Mouse (Mus musculus): Measurements from ENCODE around the gene Gabrb1. TPM values are rescaled to one million over a fixed set of nuclear protein-coding genes. Genes with fewer than 3 reads are reported as not detected.

Gene Gabrb1
- polyA plus RNA-seq, 1 experiment from 2014 or later, result 0.93 TPM

- no peak overlapping the region for H3K4me3 ChIP-seq
- ATAC-seq (replicated peaks; ENCODE audit: insufficient number of reproducible peaks, insufficient read depth, low FRiP score, low read depth), result no peak
- no peaks in the 10 kb centered on the region for H3K9me3 ChIP-seq (replicated peaks)
- no peak overlapping the region for H3K9ac ChIP-seq
- no peaks in the 10 kb centered on the region for H3K4me1 ChIP-seq (replicated peaks)
- H3K27ac ChIP-seq, result no peak overlapping the region
- no peaks in the 10 kb centered on the region for H3K27me3 ChIP-seq
- H3K4me2 ChIP-seq, result no peak overlapping the region
- H3K36me3 ChIP-seq, result no peaks in the 10 kb centered on the region
- WGBS, result 80% methylated on average over 4 of the region's 4 CpGs
These were observed 307.0 kb downstream of the Gabrb1 start for GRCm38 (mm10) chr5:71964876-71965432.

- ATAC-seq (replicated peaks; ENCODE audit: insufficient number of reproducible peaks, insufficient read depth, low FRiP score, low read depth), result no peak
- Histone ChIP-seq H3K36me3 (no peaks in the 10 kb centered on the region), H3K27ac (no peak overlapping the region), H3K27me3 (no peaks in the 10 kb centered on the region), H3K9ac (no peak overlapping the region), H3K4me3 (no peak overlapping the region), H3K4me1 (replicated peaks) (no peaks in the 10 kb centered on the region), H3K9me3 (replicated peaks) (no peaks in the 10 kb centered on the region), H3K4me2 (no peak overlapping the region)
- WGBS, result 57% methylated on average over 2 of the region's 2 CpGs
These were observed 307.6 kb downstream of the Gabrb1 start for GRCm38 (mm10) chr5:71965529-71965928.

- ATAC-seq (replicated peaks; ENCODE audit: insufficient number of reproducible peaks, insufficient read depth, low FRiP score, low read depth), result no peak
- Histone ChIP-seq H3K4me1 (replicated peaks) (no peaks in the 10 kb centered on the region), H3K4me2 (no peak overlapping the region), H3K27me3 (no peaks in the 10 kb centered on the region), H3K27ac (no peak overlapping the region), H3K4me3 (no peak overlapping the region), H3K36me3 (no peaks in the 10 kb centered on the region), H3K9me3 (replicated peaks) (no peaks in the 10 kb centered on the region), H3K9ac (no peak overlapping the region)
- 80% methylated on average over 8 of the region's 8 CpGs for WGBS
These were observed 312.4 kb downstream of the Gabrb1 start for GRCm38 (mm10) chr5:71970140-71970800.

- WGBS, result 69% methylated on average over 5 of the region's 5 CpGs
- Histone ChIP-seq H3K4me3 (no peak overlapping the region), H3K36me3 (no peaks in the 10 kb centered on the region), H3K27me3 (no peaks in the 10 kb centered on the region), H3K9ac (no peak overlapping the region), H3K27ac (no peak overlapping the region), H3K9me3 (replicated peaks) (no peaks in the 10 kb centered on the region), H3K4me2 (no peak overlapping the region), H3K4me1 (replicated peaks) (no peaks in the 10 kb centered on the region)
- ATAC-seq (replicated peaks; ENCODE audit: insufficient number of reproducible peaks, insufficient read depth, low FRiP score, low read depth), result no peak
These were observed 314.9 kb downstream of the Gabrb1 start for GRCm38 (mm10) chr5:71972831-71973230.

GRCm38 (mm10) chr5:71976133-71976532 lies 318.2 kb downstream of the Gabrb1 start:
- ATAC-seq (replicated peaks; ENCODE audit: insufficient number of reproducible peaks, insufficient read depth, low FRiP score, low read depth), result no peak
- Histone ChIP-seq H3K9me3 (replicated peaks) (no peaks in the 10 kb centered on the region), H3K36me3 (no peaks in the 10 kb centered on the region), H3K27me3 (no peaks in the 10 kb centered on the region), H3K4me1 (replicated peaks) (no peaks in the 10 kb centered on the region), H3K4me3 (no peak overlapping the region), H3K4me2 (no peak overlapping the region), H3K9ac (no peak overlapping the region), H3K27ac (no peak overlapping the region)
- WGBS, result 82% methylated on average over 4 of the region's 4 CpGs

GRCm38 (mm10) chr5:71976571-71977061 lies 318.7 kb downstream of the Gabrb1 start:
- no peak for ATAC-seq (replicated peaks; ENCODE audit: insufficient number of reproducible peaks, insufficient read depth, low FRiP score, low read depth)
- H3K4me1 ChIP-seq (replicated peaks), result no peaks in the 10 kb centered on the region
- H3K9ac ChIP-seq, result no peak overlapping the region
- H3K27me3 ChIP-seq, result no peaks in the 10 kb centered on the region
- WGBS, result 62% methylated on average over 5 of the region's 5 CpGs
- no peaks in the 10 kb centered on the region for H3K9me3 ChIP-seq (replicated peaks)
- H3K27ac ChIP-seq, result no peak overlapping the region
- no peak overlapping the region for H3K4me2 ChIP-seq
- H3K36me3 ChIP-seq, result no peaks in the 10 kb centered on the region
- H3K4me3 ChIP-seq, result no peak overlapping the region

GRCm38 (mm10) chr5:71986561-71986960 lies 328.6 kb downstream of the Gabrb1 start:
- Histone ChIP-seq H3K9me3 (replicated peaks) (no peaks in the 10 kb centered on the region), H3K4me3 (no peak overlapping the region), H3K27me3 (no peaks in the 10 kb centered on the region), H3K9ac (no peak overlapping the region), H3K36me3 (no peaks in the 10 kb centered on the region), H3K4me2 (no peak overlapping the region), H3K4me1 (replicated peaks) (no peaks in the 10 kb centered on the region), H3K27ac (no peak overlapping the region)
- no peak for ATAC-seq (replicated peaks; ENCODE audit: insufficient number of reproducible peaks, insufficient read depth, low FRiP score, low read depth)
- WGBS, result 68% methylated on average over 1 of the region's 1 CpGs

- Histone ChIP-seq H3K27me3 (no peaks in the 10 kb centered on the region), H3K4me2 (no peak overlapping the region), H3K9ac (no peak overlapping the region), H3K27ac (no peak overlapping the region), H3K36me3 (no peaks in the 10 kb centered on the region), H3K9me3 (replicated peaks) (no peaks in the 10 kb centered on the region), H3K4me3 (no peak overlapping the region), H3K4me1 (replicated peaks) (no peaks in the 10 kb centered on the region)
- WGBS, result 76% methylated on average over 5 of the region's 5 CpGs
- ATAC-seq (replicated peaks; ENCODE audit: insufficient number of reproducible peaks, insufficient read depth, low FRiP score, low read depth), result no peak
These were observed 329.1 kb downstream of the Gabrb1 start for GRCm38 (mm10) chr5:71986983-71987398.

- H3K4me3 ChIP-seq, result no peak overlapping the region
- H3K36me3 ChIP-seq, result no peaks in the 10 kb centered on the region
- no peak overlapping the region for H3K9ac ChIP-seq
- H3K4me1 ChIP-seq (replicated peaks), result no peaks in the 10 kb centered on the region
- no peaks in the 10 kb centered on the region for H3K9me3 ChIP-seq (replicated peaks)
- H3K4me2 ChIP-seq, result no peak overlapping the region
- no peak overlapping the region for H3K27ac ChIP-seq
- H3K27me3 ChIP-seq, result no peaks in the 10 kb centered on the region
- 75% methylated on average over 4 of the region's 4 CpGs for WGBS
- no peak for ATAC-seq (replicated peaks; ENCODE audit: insufficient number of reproducible peaks, insufficient read depth, low FRiP score, low read depth)
These were observed 341.6 kb downstream of the Gabrb1 start for GRCm38 (mm10) chr5:71999466-71999865.

GRCm38 (mm10) chr5:72003811-72004435 lies 346.0 kb downstream of the Gabrb1 start:
- Histone ChIP-seq H3K27me3 (no peaks in the 10 kb centered on the region), H3K36me3 (no peaks in the 10 kb centered on the region), H3K4me3 (no peak overlapping the region), H3K9me3 (replicated peaks) (no peaks in the 10 kb centered on the region), H3K9ac (no peak overlapping the region), H3K27ac (no peak overlapping the region), H3K4me1 (replicated peaks) (no peaks in the 10 kb centered on the region), H3K4me2 (no peak overlapping the region)
- no peak for ATAC-seq (replicated peaks; ENCODE audit: insufficient number of reproducible peaks, insufficient read depth, low FRiP score, low read depth)
- WGBS, result 67% methylated on average over 3 of the region's 3 CpGs

GRCm38 (mm10) chr5:72036954-72037353 lies 379.0 kb downstream of the Gabrb1 start:
- H3K4me3 ChIP-seq, result no peak overlapping the region
- no peaks in the 10 kb centered on the region for H3K27me3 ChIP-seq
- no peak overlapping the region for H3K4me2 ChIP-seq
- no peak for ATAC-seq (replicated peaks; ENCODE audit: insufficient number of reproducible peaks, insufficient read depth, low FRiP score, low read depth)
- no peak overlapping the region for H3K27ac ChIP-seq
- H3K36me3 ChIP-seq, result no peaks in the 10 kb centered on the region
- no peaks in the 10 kb centered on the region for H3K9me3 ChIP-seq (replicated peaks)
- H3K4me1 ChIP-seq (replicated peaks), result no peaks in the 10 kb centered on the region
- H3K9ac ChIP-seq, result no peak overlapping the region

Measured in heart, embryonic 15.5 days (tissue).